Mouse (Mus musculus) testis, adult 2 months (tissue): Measurements from ENCODE around the gene Calm3. TPM values are rescaled to one million over a fixed set of nuclear protein-coding genes. Genes with fewer than 3 reads are reported as not detected.

ENCODE experiments used
- H3K27ac ChIP-seq: fragments of 200-500 bp; 2 replicates; pipeline ENCODE4 v1.5.1; 2012; ENCODE audit warnings: low read depth, low read length; ENCODE audit not compliant: control insufficient read depth, insufficient read depth
- H3K27me3 ChIP-seq: fragments of 200-500 bp; 2 replicates; pipeline ENCODE4 v1.6.1; 2012; ENCODE audit warnings: mild to moderate bottlenecking, low read length, moderate library complexity; ENCODE audit not compliant: control insufficient read depth, insufficient read depth
- H3K36me3 ChIP-seq: fragments of 200-500 bp; 2 replicates; pipeline ENCODE4 v1.6.1; 2012; ENCODE audit warnings: mild to moderate bottlenecking, low read length; ENCODE audit not compliant: control insufficient read depth, insufficient read depth
- H3K4me1 ChIP-seq: fragments of 200-500 bp; 2 replicates; pipeline ENCODE4 v1.6.1; 2012; ENCODE audit warnings: low read length; ENCODE audit not compliant: control insufficient read depth, insufficient read depth
- H3K4me3 ChIP-seq: fragments of 200-500 bp; 2 replicates; pipeline ENCODE4 v1.5.1; 2012; ENCODE audit warnings: low read depth, mild to moderate bottlenecking, low read length, moderate library complexity, mixed read lengths; ENCODE audit not compliant: control insufficient read depth
- CTCF ChIP-seq: fragments of 200-500 bp; IDR thresholded peaks from 2 replicates; pipeline ENCODE4 v1.5.1; 2012; ENCODE audit warnings: low read depth, mild to moderate bottlenecking, inconsistent platforms, low read length, moderate library complexity; ENCODE audit not compliant: control insufficient read depth, insufficient read depth, insufficient replicate concordance
- POLR2A ChIP-seq: fragments of 200-500 bp; IDR thresholded peaks from 2 replicates; pipeline ENCODE4 v1.6.1; 2012; ENCODE audit warnings: low read depth, mild to moderate bottlenecking, inconsistent platforms, low read length, moderate library complexity; ENCODE audit not compliant: control insufficient read depth
- polyA plus RNA-seq: library from polyadenylated mRNA; depleted of rRNA; stranded (reverse); fragments of >200 nt; gene quantifications from 2 replicates; pipeline ENCODE4 v1.2.3, GENCODE M21; 2012

Gene Calm3
- polyA plus RNA-seq, 1 experiment = 509 TPM

GRCm38 (mm10) chr7:16919395-16920149, 4.3 kb downstream of the Calm3 start:
- H3K36me3 ChIP-seq = peaks cover 6% of the 10 kb centered on the region

DNA sequence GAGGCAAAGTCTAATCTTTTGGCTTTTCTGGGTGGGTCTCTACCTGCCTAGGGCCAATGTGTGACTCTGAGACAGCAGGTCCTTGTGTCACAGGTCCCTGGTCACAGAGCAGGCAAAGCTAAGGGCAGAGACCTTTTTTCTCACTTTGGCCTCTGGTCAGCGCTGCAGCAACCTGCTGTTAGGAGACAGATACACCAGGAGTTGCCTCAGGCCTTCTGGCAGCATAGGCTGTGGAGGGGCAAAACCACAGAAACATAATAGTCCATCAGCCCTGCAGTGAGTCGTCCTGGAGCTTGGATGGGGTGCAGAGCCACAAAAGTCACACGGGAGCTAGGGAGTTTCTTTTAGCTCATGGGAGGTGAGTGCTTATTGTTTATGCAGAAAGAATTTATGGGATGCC, 5.2 kb downstream of the Calm3 start:
- H3K4me3 ChIP-seq = no peak overlapping the region
- no peak for TF ChIP-seq CTCF
- TF ChIP-seq POLR2A = no peak
- peaks cover 6% of the 10 kb centered on the region for H3K36me3 ChIP-seq
- peaks cover 24% of the 10 kb centered on the region for H3K4me1 ChIP-seq
- no peaks in the 10 kb centered on the region for H3K27me3 ChIP-seq
- H3K27ac ChIP-seq = no peak overlapping the region

More at GRCm38 (mm10) chr7:16919395-16920149, 4.3 kb downstream of the Calm3 start:
- Histone ChIP-seq H3K4me3 (no peak overlapping the region), H3K4me1 (peaks cover 26% of the 10 kb centered on the region), H3K27ac (no peak overlapping the region; the same call in none of the 2 replicates), H3K27me3 (no peaks in the 10 kb centered on the region)
- TF ChIP-seq CTCF (no peak), POLR2A (no peak)

- no peak for TF ChIP-seq CTCF
- no peak for TF ChIP-seq POLR2A
- Histone ChIP-seq H3K27me3 (no peaks in the 10 kb centered on the region), H3K27ac (no peak overlapping the region), H3K36me3 (peaks cover 3% of the 10 kb centered on the region), H3K4me1 (peaks cover 22% of the 10 kb centered on the region), H3K4me3 (no peak overlapping the region)
These were observed 5.9 kb downstream of the Calm3 start for GRCm38 (mm10) chr7:16918014-16918413.

- TF ChIP-seq CTCF (no peak), POLR2A (no peak)
- Histone ChIP-seq H3K4me1 (peaks cover 16% of the 10 kb centered on the region), H3K36me3 (no peaks in the 10 kb centered on the region; the same call in none of the 2 replicates)
These were observed 6.5 kb downstream of the Calm3 start for GRCm38 (mm10) chr7:16917447-16917846.

GRCm38 (mm10) chr7:16916342-16917265, 7.3 kb downstream of the Calm3 start:
- Histone ChIP-seq H3K27ac (no peak overlapping the region), H3K36me3 (no peaks in the 10 kb centered on the region; the same call in 1 of the 2 replicates), H3K4me1 (peaks cover 12% of the 10 kb centered on the region), H3K4me3 (no peak overlapping the region), H3K27me3 (no peaks in the 10 kb centered on the region)
- no peak for TF ChIP-seq POLR2A
- TF ChIP-seq CTCF = no peak

More at GRCm38 (mm10) chr7:16917447-16917846, 6.5 kb downstream of the Calm3 start:
- Histone ChIP-seq H3K27me3 (no peaks in the 10 kb centered on the region), H3K4me3 (no peak overlapping the region), H3K27ac (no peak overlapping the region)

GRCm38 (mm10) chr7:16915461-16916340, 8.2 kb downstream of the Calm3 start:
- H3K4me1 ChIP-seq = peaks cover 7% of the 10 kb centered on the region
- H3K27me3 ChIP-seq = no peaks in the 10 kb centered on the region
- no peak overlapping the region for H3K4me3 ChIP-seq
- no peak for TF ChIP-seq CTCF
- TF ChIP-seq POLR2A = no peak
- no peak overlapping the region for H3K27ac ChIP-seq
- no peaks in the 10 kb centered on the region; the same call in 1 of the 2 replicates for H3K36me3 ChIP-seq
